Mouse (Mus musculus) frontal cortex, adult (tissue): ENCODE data around the gene Tnfaip8l1.

Experiments used
- ATAC-seq: cut with Nextera tagmentation; 2 replicates; pipeline ENCODE4 v1.9.2; 2017; ENCODE audit warnings: mild to moderate bottlenecking, moderate library complexity, mixed read lengths; ENCODE audit not compliant: low TSS enrichment

Tnfaip8l1 gene

GRCm38 (mm10) chr17:56219251-56219650 lies 57.0 kb downstream of the Tnfaip8l1 start:
- no peak for ATAC-seq

GRCm38 (mm10) chr17:56219805-56220204 lies 57.5 kb downstream of the Tnfaip8l1 start:
- no peak for ATAC-seq
